In the genomic region with DNA sequence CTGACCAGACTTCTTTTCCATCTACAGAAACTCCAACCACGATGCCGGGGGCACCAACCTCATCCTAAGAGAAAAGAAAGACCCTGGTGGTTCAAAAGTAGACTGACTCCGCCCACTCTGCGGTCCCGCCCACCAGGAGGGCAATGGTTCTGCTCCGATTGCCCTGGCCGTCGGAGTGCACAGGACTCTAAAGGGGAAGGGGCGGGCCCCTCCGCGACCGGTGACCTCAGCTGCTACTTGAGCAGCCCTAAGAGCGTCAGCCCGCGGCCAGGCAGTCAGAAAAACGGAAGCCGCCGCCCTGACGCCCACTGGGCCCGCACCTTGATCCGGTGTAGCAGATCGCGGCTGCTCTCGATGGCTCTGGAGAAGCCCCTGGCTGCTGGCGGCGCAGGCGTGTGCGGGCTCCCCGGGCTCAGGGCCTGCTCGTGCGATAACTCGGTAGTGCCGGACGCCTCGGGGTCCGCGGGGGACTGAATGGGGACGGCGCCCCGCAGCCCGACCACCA, we compare ENCODE assay signal across 8 mouse cellular contexts. TPM values are rescaled to one million over a fixed set of nuclear protein-coding genes. Genes with fewer than 3 reads are reported as not detected.
DNase-seq lines count a peak whose midpoint lies in the region; ATAC-seq and TF ChIP-seq lines count a peak whose summit lies in the region.

No protein-coding gene starts in this region.

- H3K9ac ChIP-seq in embryonic facial prominence, embryonic 14.5 days (ENCODE audit: low read depth, low read length) = peak overlapping the region; percentile 79
- peak overlapping the region; percentile 91 for H3K9ac ChIP-seq in liver, adult 2 months (ENCODE audit: low read depth, low read length)

- H3K4me2 ChIP-seq in embryonic facial prominence, embryonic 14.5 days (ENCODE audit: low read depth, low read length) = peak overlapping the region; percentile 64

- H3K27me3 ChIP-seq in embryonic facial prominence, embryonic 14.5 days (replicated peaks; ENCODE audit: control insufficient read depth, insufficient read depth, low read length) = no peaks in the 10 kb centered on the region
- no peaks in the 10 kb centered on the region for H3K27me3 ChIP-seq in liver, adult 2 months (ENCODE audit: control insufficient read depth, insufficient read depth, low read length)

- H3K4me1 ChIP-seq in bone marrow, adult 2 months (ENCODE audit: control insufficient read depth, insufficient read depth, low read length) = no peaks in the 10 kb centered on the region
- H3K4me1 ChIP-seq in embryonic facial prominence, embryonic 14.5 days (ENCODE audit: control insufficient read depth, insufficient read depth, low read length) = peaks cover 8% of the 10 kb centered on the region; the same call in 1 of the 2 replicates
- H3K4me1 ChIP-seq in liver, adult 2 months (ENCODE audit: control insufficient read depth, insufficient read depth, low read length) = no peaks in the 10 kb centered on the region

- peak overlapping the region; percentile 99 for H3K27ac ChIP-seq in bone marrow, adult 2 months (ENCODE audit: control insufficient read depth, insufficient read depth, low read depth, low read length, poor library complexity)
- peak overlapping the region; percentile 76 for H3K27ac ChIP-seq in embryonic facial prominence, embryonic 14.5 days (replicated peaks; ENCODE audit: low read depth, low read length)
- H3K27ac ChIP-seq in liver, adult 2 months (replicated peaks; ENCODE audit: insufficient read depth, low read depth, low read length) = peak overlapping the region; percentile 87

- H3K79me2 ChIP-seq in liver, adult 2 months (ENCODE audit: control insufficient read depth, insufficient read depth, low read length) = no peaks in the 10 kb centered on the region; the same call in 1 of the 2 replicates

- H3K36me3 ChIP-seq in embryonic facial prominence, embryonic 14.5 days (ENCODE audit: control insufficient read depth, insufficient read depth, low read length) = peaks cover 15% of the 10 kb centered on the region
- H3K36me3 ChIP-seq in liver, adult 2 months (ENCODE audit: control insufficient read depth, insufficient read depth, low read length) = peaks cover 8% of the 10 kb centered on the region; the same call in 1 of the 2 replicates

- TF ChIP-seq CTCF in bone marrow, adult 2 months (IDR thresholded peaks at IDR 0.05; ENCODE audit: control insufficient read depth, insufficient read depth, low read length) = no peak
- TF ChIP-seq CTCF in liver, adult 2 months (IDR thresholded peaks at IDR 0.05; ENCODE audit: low read depth, low read length) = 0 out of 2 replicates have a peak, but pooled peaks have one; percentile 11

- H3K9me3 ChIP-seq in embryonic facial prominence, embryonic 14.5 days (ENCODE audit: control insufficient read depth, low read length) = no peaks in the 10 kb centered on the region

- WGBS in bone marrow, adult 2 months = under 1% methylated on average over 41 of the region's 41 CpGs
- WGBS in embryonic facial prominence, embryonic 14.5 days = 1% methylated on average over 17 of the region's 41 CpGs
- 1% methylated on average over 41 of the region's 41 CpGs for WGBS in liver, adult 2 months

- DNase-seq in embryonic facial prominence, embryonic 14.5 days (ENCODE audit: low spot score) = peak; percentile 83
- DNase-seq in heart, adult 8-10 months (ENCODE audit: low spot score) = peak; percentile 62
- DNase-seq in kidney, adult 8-10 months = peak; percentile 84 to 91
- peak; percentile 81 for DNase-seq in liver, adult 2 months (ENCODE audit: extremely low read depth, low read depth, low spot score)
- peak; percentile 85 to 91 for DNase-seq in spleen, postnatal 4 days (ENCODE audit: low spot score in 2 of 2)

- TF ChIP-seq POLR2A in bone marrow, adult 2 months (IDR thresholded peaks at IDR 0.05; ENCODE audit: borderline replicate concordance, control insufficient read depth, low read depth, low read length) = peak; percentile 69; the same call in 1 of the 2 replicates
- peak; percentile 55; the same call in 1 of the 2 replicates for TF ChIP-seq POLR2A in liver, adult 2 months (IDR thresholded peaks at IDR 0.05; ENCODE audit: extremely low read depth, insufficient read depth, low read length)

- peak; percentile 86 for ATAC-seq in CD4-positive, CD25-positive, alpha-beta regulatory T cell, adult 4 months
- ATAC-seq in embryonic facial prominence, embryonic 14.5 days (ENCODE audit: low read depth) = peak; percentile 80
- ATAC-seq in monocyte, adult 5-6 weeks (replicated peaks; ENCODE audit: insufficient number of reproducible peaks, low FRiP score, low TSS enrichment, poor library complexity, severe bottlenecking) = peak; percentile 95

- H3K4me3 ChIP-seq in bone marrow, adult 2 months (replicated peaks; ENCODE audit: control insufficient read depth, low read depth, low read length) = peak overlapping the region; percentile 87
- H3K4me3 ChIP-seq in embryonic facial prominence, embryonic 14.5 days (ENCODE audit: low read depth, low read length) = peak overlapping the region; percentile 92
- peak overlapping the region; percentile 80 for H3K4me3 ChIP-seq in liver, adult 2 months (ENCODE audit: insufficient read depth, low read depth, low read length)

RNA-seq across cellular contexts. Expression of a gene that starts 0.5 kb away (rescaled TPM):
- 1 to 10 TPM; 3.0 to 5.8 TPM for polyA plus RNA-seq in CD4-positive, CD25-positive, alpha-beta regulatory T cell, adult 4 months (2017; shearing (Covaris generic))
- 8.1 and 8.6 TPM in 2 replicates for polyA plus RNA-seq in bone marrow, adult 2 months (2011; ENCODE audit: insufficient read depth, insufficient read length, low replicate concordance, missing spikeins)
- 8.9 and 9.8 TPM in 2 replicates for polyA plus RNA-seq in embryonic facial prominence, embryonic 14.5 days (2014; fragmentation: Nextera tagmentation; extraction: Ambion mirVana)
- 10 to 100 TPM; 22.8 to 26.6 (median 23.5) TPM for total RNA-seq in heart, adult 8-10 months (2022)
- total RNA-seq in liver, adult 2 months (2014; rRNA removed) = 37.0 and 41.4 TPM in 2 replicates
- polyA plus RNA-seq in liver, adult 2 months (2012; rRNA removed) = 24.4 and 33.6 TPM in 2 replicates
- total RNA-seq in monocyte, adult 5-6 weeks (2017) = 24.2 to 38.2 TPM (median 33.3 TPM) in 3 replicates

RNA-seq across cellular contexts. Expression of a gene that starts 28.9 kb away (rescaled TPM):
- 100 to 1,000 TPM; 155 to 182 TPM for polyA plus RNA-seq in CD4-positive, CD25-positive, alpha-beta regulatory T cell, adult 4 months (2017; shearing (Covaris generic))
- 99.8 and 183 TPM in 2 replicates for polyA plus RNA-seq in bone marrow, adult 2 months (2011; ENCODE audit: insufficient read depth, insufficient read length, low replicate concordance, missing spikeins)
- 577 and 678 TPM in 2 replicates for polyA plus RNA-seq in embryonic facial prominence, embryonic 14.5 days (2014; fragmentation: Nextera tagmentation; extraction: Ambion mirVana)
- 100 to 1,000 TPM; 151 to 173 (median 164) TPM for total RNA-seq in heart, adult 8-10 months (2022)
- 474 and 535 TPM in 2 replicates for total RNA-seq in liver, adult 2 months (2014; rRNA removed)
- polyA plus RNA-seq in liver, adult 2 months (2012; rRNA removed) = 84.6 and 99.6 TPM in 2 replicates
- 70.0 to 115 TPM (median 89.9 TPM) in 3 replicates for total RNA-seq in monocyte, adult 5-6 weeks (2017)

RNA-seq across cellular contexts. Expression of a gene that starts 55.3 kb away (rescaled TPM):
- 100 to 1,000 TPM; 138 to 179 TPM for polyA plus RNA-seq in CD4-positive, CD25-positive, alpha-beta regulatory T cell, adult 4 months (2017; shearing (Covaris generic))
- 22.5 and 25.3 TPM in 2 replicates for polyA plus RNA-seq in bone marrow, adult 2 months (2011; ENCODE audit: insufficient read depth, insufficient read length, low replicate concordance, missing spikeins)
- polyA plus RNA-seq in embryonic facial prominence, embryonic 14.5 days (2014; fragmentation: Nextera tagmentation; extraction: Ambion mirVana) = 15.9 and 17.7 TPM in 2 replicates
- 1 to 10 TPM; 7.7 to 9.2 (median 8.2) TPM for total RNA-seq in heart, adult 8-10 months (2022)
- total RNA-seq in liver, adult 2 months (2014; rRNA removed) = 4.1 and 4.3 TPM in 2 replicates
- polyA plus RNA-seq in liver, adult 2 months (2012; rRNA removed) = 0.85 and 1.4 TPM in 2 replicates
- total RNA-seq in monocyte, adult 5-6 weeks (2017) = 147 to 179 TPM (median 160 TPM) in 3 replicates

Comparison
In these comparisons a context has a peak if more than half of its experiments do, and no peak if none do; other contexts are left out.
1. Peak in every context shown above with its lines: DNase-seq, ATAC-seq, H3K4me3 ChIP-seq and H3K27ac ChIP-seq.